Mouse (Mus musculus) limb, embryonic 14.5 days (tissue): Measurements from ENCODE around the gene Slc6a12. TPM values are rescaled to one million over a fixed set of nuclear protein-coding genes. Genes with fewer than 3 reads are reported as not detected.
"Not testable (repeated sequence)": the region's sequence is repeated elsewhere in the genome, so short reads cannot be mapped to it uniquely, and the experiment has no call there.

ENCODE experiments used
- ATAC-seq: fragments of 200-750 bp; cut with Nextera tagmentation; 2 replicates; pipeline ENCODE4 v1.8.0; 2017; ENCODE audit warnings: low read depth, moderate number of reproducible peaks, moderate TSS enrichment; ENCODE audit not compliant: low FRiP score
- DNase-seq: peaks from one replicate; pipeline ENCODE4 v3.0.0-alpha.2; 2015; ENCODE audit warnings: low spot score
- H3K27ac ChIP-seq: fragments of 300-500 bp; sonication (generic); replicated peaks from 2 replicates; pipeline ENCODE4 v1.5.1; 2014; ENCODE audit warnings: low read depth, mild to moderate bottlenecking, low read length, moderate library complexity, mixed read lengths
- H3K27me3 ChIP-seq: fragments of 300-500 bp; sonication (generic); 2 replicates; pipeline ENCODE4 v1.6.1; 2014; ENCODE audit warnings: low read length, mixed read lengths; ENCODE audit not compliant: control insufficient read depth, insufficient read depth
- H3K36me3 ChIP-seq: fragments of 300-500 bp; sonication (generic); 2 replicates; pipeline ENCODE4 v1.6.1; 2014; ENCODE audit warnings: mild to moderate bottlenecking, low read length, moderate library complexity, mixed read lengths; ENCODE audit not compliant: control insufficient read depth, insufficient read depth
- H3K4me1 ChIP-seq: fragments of 300-500 bp; sonication (generic); 2 replicates; pipeline ENCODE4 v1.6.1; 2014; ENCODE audit warnings: antibody characterized with exemption, low read length, mixed read lengths; ENCODE audit not compliant: control insufficient read depth, insufficient read depth
- H3K4me2 ChIP-seq: fragments of 300-500 bp; sonication (generic); replicated peaks from 2 replicates; pipeline ENCODE4 v1.6.1; 2014; ENCODE audit warnings: low read depth, mild to moderate bottlenecking, low read length, moderate library complexity; ENCODE audit not compliant: severe bottlenecking
- H3K4me3 ChIP-seq: fragments of 300-500 bp; sonication (generic); replicated peaks from 2 replicates; pipeline ENCODE4 v1.5.1; 2014; ENCODE audit warnings: low read length
- H3K9ac ChIP-seq: fragments of 300-500 bp; sonication (generic); 2 replicates; pipeline ENCODE4 v1.6.1; 2014; ENCODE audit warnings: mild to moderate bottlenecking, low read depth, low read length, moderate library complexity; ENCODE audit not compliant: severe bottlenecking
- H3K9me3 ChIP-seq: fragments of 300-500 bp; sonication (generic); 2 replicates; pipeline ENCODE4 v1.6.1; 2016; ENCODE audit warnings: low read length; ENCODE audit not compliant: control insufficient read depth
- POLR2A ChIP-seq: fragments of 200-500 bp; IDR thresholded peaks from 2 replicates; pipeline ENCODE4 v1.8.0; 2012; ENCODE audit warnings: inconsistent platforms, mild to moderate bottlenecking, moderate library complexity, borderline replicate concordance; ENCODE audit not compliant: insufficient read depth, insufficient read length; ENCODE audit errors: extremely low read depth
- WGBS: fragments of 180-500 bp; shearing (Covaris S2); extraction: QIAGEN DNeasy Blood & Tissue Kit; methylation state at CpG from one replicate; pipeline ENCODE4 v1.1.7; 2014; 5-methylcytosine and 5-hydroxymethylcytosine counted together
- polyA plus RNA-seq, 2 experiments: library from polyadenylated mRNA; depleted of rRNA in 1 of 2; stranded (reverse) in 1 of 2; unstranded in 1 of 2; fragments of >200 nt; fragmentation: Nextera tagmentation in 1 of 2; extraction: Ambion mirVana in 1 of 2; gene quantifications; 2 replicates each; pipeline versions ENCODE4 v1.2.1 to v1.2.3; 2012 to 2014

Slc6a12 gene
- polyA plus RNA-seq, 2 experiments = 0.23 TPM; not detected in 1

GRCm38 (mm10) chr6:121363956-121364355 lies 21.1 kb downstream of the Slc6a12 start:
- no peak for ATAC-seq
- 75% methylated on average over 4 of the region's 4 CpGs for WGBS
- H3K4me3 ChIP-seq = no peak overlapping the region

GRCm38 (mm10) chr6:121366537-121366936 lies 23.7 kb downstream of the Slc6a12 start:
- 14% methylated on average over 2 of the region's 2 CpGs for WGBS
- not testable (repeated sequence) for H3K4me3 ChIP-seq, ATAC-seq, H3K4me1 ChIP-seq, H3K4me2 ChIP-seq, H3K27ac ChIP-seq, H3K9ac ChIP-seq, H3K9me3 ChIP-seq, H3K36me3 ChIP-seq, H3K27me3 ChIP-seq
- peak; percentile 27 for DNase-seq

More at GRCm38 (mm10) chr6:121363956-121364355, 21.1 kb downstream of the Slc6a12 start:
- H3K9me3 ChIP-seq = no peaks in the 10 kb centered on the region
- no peak for DNase-seq
- no peaks in the 10 kb centered on the region for H3K36me3 ChIP-seq
- H3K9ac ChIP-seq = no peak overlapping the region
- H3K27ac ChIP-seq = no peak overlapping the region
- no peaks in the 10 kb centered on the region for H3K27me3 ChIP-seq
- TF ChIP-seq POLR2A = no peak
- H3K4me2 ChIP-seq = no peak overlapping the region
- H3K4me1 ChIP-seq = no peaks in the 10 kb centered on the region

GRCm38 (mm10) chr6:121367099-121367498 lies 24.2 kb downstream of the Slc6a12 start:
- ATAC-seq (no peak), DNase-seq (no peak)
- no peak for TF ChIP-seq POLR2A
- H3K4me1 ChIP-seq = no peaks in the 10 kb centered on the region
- H3K9me3 ChIP-seq = no peaks in the 10 kb centered on the region
- H3K4me3 ChIP-seq = no peak overlapping the region
- H3K27me3 ChIP-seq = no peaks in the 10 kb centered on the region
- H3K9ac ChIP-seq = no peak overlapping the region
- WGBS = 46% methylated on average over 3 of the region's 3 CpGs
- H3K27ac ChIP-seq = no peak overlapping the region
- no peaks in the 10 kb centered on the region for H3K36me3 ChIP-seq
- no peak overlapping the region for H3K4me2 ChIP-seq

GRCm38 (mm10) chr6:121371197-121371980 lies 28.5 kb downstream of the Slc6a12 start:
- Histone ChIP-seq H3K36me3 (no peaks in the 10 kb centered on the region), H3K4me2 (no peak overlapping the region), H3K9me3 (no peaks in the 10 kb centered on the region), H3K9ac (no peak overlapping the region), H3K4me3 (no peak overlapping the region), H3K27me3 (no peaks in the 10 kb centered on the region), H3K27ac (no peak overlapping the region), H3K4me1 (no peaks in the 10 kb centered on the region)
- ATAC-seq = no peak
- TF ChIP-seq POLR2A = no peak
- WGBS = 81% methylated on average over 10 of the region's 10 CpGs
- no peak for DNase-seq

- Histone ChIP-seq H3K9me3 (no peaks in the 10 kb centered on the region), H3K27me3 (no peaks in the 10 kb centered on the region), H3K9ac (no peak overlapping the region), H3K27ac (no peak overlapping the region), H3K4me3 (no peak overlapping the region), H3K4me1 (no peaks in the 10 kb centered on the region), H3K4me2 (no peak overlapping the region), H3K36me3 (no peaks in the 10 kb centered on the region)
- no peak for TF ChIP-seq POLR2A
- ATAC-seq = no peak
- no peak for DNase-seq
- 71% methylated on average over 8 of the region's 12 CpGs for WGBS
Observed at GRCm38 (mm10) chr6:121376159-121376558, 33.3 kb downstream of the Slc6a12 start.
